Mouse (Mus musculus): ENCODE results near the gene Aif1l.

The Aif1l gene

DNA sequence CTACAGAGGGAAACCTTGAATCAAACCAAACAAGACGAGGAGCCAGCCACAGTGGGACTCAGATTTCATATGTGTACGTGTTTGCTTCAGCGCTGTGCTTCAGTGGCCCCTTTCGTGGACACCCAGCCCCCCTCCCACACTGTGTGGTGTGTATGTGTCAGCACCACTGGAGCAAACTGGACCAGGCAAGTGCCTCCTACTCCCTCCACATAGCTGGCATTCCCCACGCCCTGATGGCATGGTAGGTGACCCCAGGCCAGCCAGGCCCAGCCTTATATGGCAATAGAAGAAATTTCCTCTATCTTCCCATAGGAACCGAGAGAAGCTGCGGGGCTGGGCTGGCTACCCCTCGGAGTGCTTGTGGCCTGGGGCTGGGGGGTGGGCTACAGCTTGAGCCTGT is 3.7 kb downstream of the Aif1l start:
- 96% methylated on average over 8 of the region's 8 CpGs for WGBS

GRCm38 (mm10) chr2:31954779-31955181 is 4.8 kb downstream of the Aif1l start:
- WGBS: 79% methylated on average over 9 of the region's 9 CpGs

DNA sequence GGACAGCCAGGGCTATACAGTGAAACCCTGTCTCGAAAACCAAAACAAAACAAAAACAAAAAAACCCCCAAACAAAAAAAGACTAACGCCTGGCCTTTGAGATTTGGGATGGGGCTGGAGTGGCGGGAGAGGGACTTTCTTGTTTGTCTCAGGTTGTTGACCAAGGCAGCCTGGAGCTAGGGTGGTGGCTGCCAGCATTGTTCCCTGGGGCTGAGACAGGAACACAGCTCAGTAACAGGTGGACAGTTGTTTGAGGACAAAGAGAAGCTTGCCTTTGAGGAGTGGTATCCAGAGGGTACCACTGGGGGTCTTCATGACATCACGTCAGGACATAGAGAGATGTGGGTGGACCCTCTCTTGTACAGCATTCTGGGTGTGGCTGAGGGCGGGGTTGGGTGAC is 5.7 kb downstream of the Aif1l start:
- 95% methylated on average over 5 of the region's 5 CpGs for WGBS

- 88% methylated on average over 10 of the region's 10 CpGs for WGBS
Observed at GRCm38 (mm10) chr2:31957211-31957610, 7.3 kb downstream of the Aif1l start.

DNA sequence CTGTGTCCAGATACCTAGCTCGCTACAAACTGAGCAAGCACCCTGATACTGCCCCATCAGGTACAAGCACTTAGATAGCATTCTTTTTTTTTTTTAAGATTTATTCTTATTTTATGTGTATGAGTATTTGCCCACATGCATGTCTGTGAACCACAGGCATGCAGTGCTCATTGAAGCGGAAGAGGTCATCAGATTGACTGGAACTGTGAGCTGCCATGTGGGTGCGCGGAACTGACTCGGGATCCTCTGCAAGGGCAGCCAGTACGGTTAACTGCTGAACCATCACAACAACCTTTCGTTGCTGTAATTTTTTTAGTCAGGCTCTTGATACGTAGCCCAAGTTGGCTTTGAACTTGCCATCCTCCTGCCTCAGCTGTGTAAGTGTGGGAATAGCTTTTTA is 11.0 kb downstream of the Aif1l start:
- WGBS: 95% methylated on average over 8 of the region's 8 CpGs

DNA sequence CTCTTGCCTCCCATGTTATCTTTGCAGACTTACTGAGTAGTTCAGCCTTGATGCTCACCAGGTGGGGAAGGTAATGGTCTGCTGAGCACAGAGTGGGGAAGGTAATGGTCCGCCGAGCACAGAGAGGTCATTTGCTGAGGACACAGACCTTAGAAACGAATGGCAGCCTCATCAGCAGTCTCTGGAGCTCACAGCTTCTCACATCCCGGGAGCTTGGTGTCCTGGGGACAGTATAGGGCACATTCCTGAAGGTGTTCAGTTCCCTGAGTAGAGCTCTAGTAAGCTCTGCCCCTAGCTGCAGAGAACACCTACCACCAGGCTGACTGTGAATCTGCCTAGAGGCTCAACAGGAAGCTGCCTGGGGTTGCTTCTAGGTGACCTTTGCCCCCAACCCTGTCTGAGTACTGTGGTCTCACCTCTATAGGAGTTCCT is 11.9 kb downstream of the Aif1l start:
- WGBS: 61% methylated on average over 4 of the region's 4 CpGs

DNA sequence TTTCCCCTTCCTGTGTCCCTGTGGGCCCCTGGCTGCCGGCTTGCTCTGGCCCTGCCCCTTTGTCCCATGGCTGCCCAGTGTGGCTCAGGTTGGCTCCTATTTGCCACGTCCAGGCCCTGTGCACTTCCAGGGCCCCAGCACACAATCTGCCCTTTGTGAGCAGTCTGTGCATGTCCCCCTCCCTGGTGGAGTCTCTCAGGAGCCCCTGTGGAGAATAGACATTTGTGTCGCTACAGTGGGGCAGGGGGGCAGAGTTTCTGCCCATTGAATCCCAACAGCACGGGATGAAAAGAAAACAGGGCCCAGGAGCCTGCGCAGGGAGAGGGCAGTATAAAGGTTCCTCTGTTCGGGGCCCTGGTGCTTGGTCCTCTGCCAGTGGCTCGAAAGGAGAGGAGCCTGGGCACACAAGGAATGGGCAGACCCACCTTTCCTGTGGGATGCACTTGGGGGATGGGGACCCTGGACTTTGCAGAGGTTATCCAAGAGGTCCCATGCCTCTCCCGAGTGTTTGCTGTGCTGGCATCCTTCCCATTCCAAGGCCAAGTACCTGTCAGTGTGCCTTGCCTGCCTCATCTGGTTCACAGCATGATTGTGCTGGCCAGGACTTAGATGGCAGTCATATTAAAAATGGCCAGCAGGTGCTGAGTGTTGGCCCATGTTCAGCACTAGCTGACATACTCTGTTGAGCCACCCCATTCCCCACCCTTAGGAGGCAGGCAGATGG is 12.7 kb downstream of the Aif1l start:
- WGBS: 52% methylated on average over 8 of the region's 8 CpGs

DNA sequence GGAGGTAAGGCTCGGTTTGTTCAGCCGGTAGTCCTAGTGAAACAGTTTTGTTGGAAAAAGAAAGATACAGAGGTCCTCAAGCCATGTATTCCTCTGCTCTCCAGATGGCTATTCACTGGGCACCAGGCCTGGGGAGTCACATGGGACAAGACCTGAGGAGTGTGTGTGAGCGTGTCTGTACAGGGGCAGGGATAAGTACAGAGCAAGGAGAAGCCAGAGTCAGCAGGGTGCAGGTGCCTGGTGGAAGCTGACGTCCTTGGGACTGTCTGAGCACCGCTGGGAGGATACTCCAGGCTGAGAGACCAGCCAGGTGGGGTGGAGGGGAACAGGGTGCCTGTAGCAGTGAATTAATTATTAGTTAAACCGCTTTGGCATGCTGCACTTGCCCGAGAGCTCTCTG is 13.6 kb downstream of the Aif1l start:
- 78% methylated on average over 7 of the region's 7 CpGs for WGBS

GRCm38 (mm10) chr2:31964191-31964590 is 14.3 kb downstream of the Aif1l start:
- WGBS: 86% methylated on average over 3 of the region's 3 CpGs

DNA sequence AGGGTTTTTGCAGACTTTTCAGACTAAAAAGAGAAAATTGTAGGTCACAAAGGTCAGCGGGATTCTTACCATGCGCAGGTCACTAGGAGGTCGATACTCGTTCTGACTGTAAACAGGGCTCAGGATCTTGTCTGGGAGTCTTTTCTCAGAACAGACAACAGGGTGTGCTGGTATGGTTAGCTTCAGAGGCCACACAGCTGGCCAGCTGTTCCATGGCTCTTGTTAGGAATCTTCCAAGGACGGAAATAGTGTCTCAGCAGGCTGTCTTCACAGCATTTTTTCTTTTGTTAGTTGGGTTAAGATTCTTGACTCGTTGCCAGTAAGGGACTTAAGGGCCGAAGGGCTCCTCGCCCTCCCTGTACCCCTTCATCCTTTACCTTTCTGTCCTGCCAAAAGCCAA is 16.9 kb downstream of the Aif1l start:
- 71% methylated on average over 8 of the region's 8 CpGs for WGBS

DNA sequence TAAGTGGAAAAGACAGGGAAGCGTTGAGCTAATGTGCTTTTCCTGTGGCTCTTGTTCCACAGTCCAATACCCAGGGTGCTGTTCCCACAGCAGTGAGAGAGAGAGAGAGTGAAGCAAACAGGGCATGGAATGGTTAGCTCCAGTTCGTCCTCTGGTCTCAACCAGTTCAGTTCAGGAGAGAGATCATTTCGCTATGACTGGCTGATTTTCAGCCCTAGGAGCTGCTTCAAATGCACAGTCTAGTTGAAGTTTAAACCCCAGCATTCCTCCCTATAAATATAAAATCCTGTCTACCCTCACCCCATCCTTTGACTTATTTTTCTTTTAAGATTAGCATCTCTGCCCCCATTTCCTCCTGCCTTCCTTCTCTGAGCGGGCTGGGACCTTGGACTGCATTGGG is 22.6 kb downstream of the Aif1l start:
- 89% methylated on average over 4 of the region's 4 CpGs for WGBS

- WGBS: under 1% methylated on average over 60 of the region's 60 CpGs
Observed at GRCm38 (mm10) chr2:31974141-31974808, 24.3 kb downstream of the Aif1l start, which contains the start of gene Nup214. Gene Nup214, plus strand, starts transcription at chr2:31974436.

DNA sequence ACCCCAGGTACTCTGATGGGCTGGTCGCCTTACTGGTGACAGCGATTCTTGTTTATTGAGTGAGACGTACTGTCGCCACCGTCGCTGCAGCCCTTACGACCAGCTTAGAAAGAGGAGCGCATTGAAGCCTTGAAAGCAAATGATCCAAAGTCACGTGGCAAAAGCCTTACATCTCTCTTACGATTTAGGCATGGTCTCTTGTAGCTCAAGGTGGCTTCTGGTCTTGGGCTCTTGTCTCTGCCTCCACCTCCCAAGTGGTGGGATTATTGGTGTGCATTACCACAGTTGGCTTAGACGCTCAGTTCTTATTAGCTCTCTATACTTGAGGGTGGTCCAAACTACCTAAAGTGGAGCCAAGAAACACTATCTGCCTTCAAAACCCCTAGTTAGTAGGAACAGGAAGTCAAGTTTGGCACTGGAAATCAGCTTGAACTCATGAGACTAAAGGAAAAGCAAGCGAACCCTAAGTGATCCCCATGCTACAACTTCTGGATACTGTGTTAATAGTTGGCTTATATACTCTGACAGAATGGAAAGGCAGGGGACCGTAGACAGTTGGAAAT is 25.0 kb downstream of the Aif1l start:
- 10% methylated on average over 13 of the region's 13 CpGs for WGBS

GRCm38 (mm10) chr2:31987774-31988173 is 37.8 kb downstream of the Aif1l start:
- WGBS: 97% methylated on average over 1 of the region's 1 CpGs

- 96% methylated on average over 4 of the region's 4 CpGs for WGBS
Observed at GRCm38 (mm10) chr2:31990961-31991360, 41.0 kb downstream of the Aif1l start.

- 86% methylated on average over 9 of the region's 9 CpGs for WGBS
Observed at GRCm38 (mm10) chr2:31994896-31995295, 45.0 kb downstream of the Aif1l start.

GRCm38 (mm10) chr2:31996060-31996459 is 46.1 kb downstream of the Aif1l start:
- 50% methylated on average over 13 of the region's 13 CpGs for WGBS

DNA sequence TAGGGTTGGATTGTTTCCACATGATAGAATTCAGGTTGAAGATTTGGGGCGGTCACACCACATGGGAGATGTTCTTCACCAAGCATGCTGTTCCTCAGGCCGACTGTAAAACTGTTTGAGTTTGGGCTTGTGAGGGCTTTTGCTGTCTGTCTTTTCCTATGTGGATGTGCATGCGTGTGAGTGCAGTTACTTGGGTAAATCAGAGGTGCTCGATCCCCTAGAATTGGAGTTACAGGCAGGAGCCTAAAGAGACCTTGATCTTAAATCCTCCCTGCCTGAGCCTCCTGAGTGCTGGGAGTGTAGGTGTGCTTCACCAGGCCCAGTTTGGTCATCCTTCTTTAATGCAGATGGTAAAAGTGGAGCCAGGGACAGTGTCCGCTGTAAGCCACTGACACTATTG is 47.6 kb downstream of the Aif1l start:
- WGBS: 94% methylated on average over 5 of the region's 5 CpGs

- WGBS: 70% methylated on average over 2 of the region's 2 CpGs
Observed at GRCm38 (mm10) chr2:31998443-31998842, 48.5 kb downstream of the Aif1l start.

- 65% methylated on average over 2 of the region's 2 CpGs for WGBS
Observed at GRCm38 (mm10) chr2:32008311-32008710, 58.4 kb downstream of the Aif1l start.

DNA sequence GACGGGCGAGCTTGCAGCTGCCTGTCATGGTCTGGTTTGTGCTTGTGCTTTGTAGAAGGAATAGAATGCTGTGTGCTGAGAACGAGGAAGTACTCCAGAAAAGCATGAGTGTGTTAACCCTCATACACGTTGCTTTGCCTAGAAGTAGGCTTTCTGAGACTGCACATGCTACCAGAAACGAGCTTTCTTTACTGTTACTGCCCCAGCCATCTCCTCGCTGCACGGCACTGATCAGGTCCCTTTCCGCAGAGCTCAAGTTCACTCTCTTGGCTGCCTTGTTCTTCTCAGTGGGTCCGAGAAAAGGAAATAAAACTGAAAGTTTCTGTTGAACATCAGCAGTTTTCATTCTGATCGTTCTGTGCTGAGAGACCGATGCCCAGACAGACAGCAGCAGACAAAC is 58.8 kb downstream of the Aif1l start:
- WGBS: 87% methylated on average over 11 of the region's 11 CpGs

DNA sequence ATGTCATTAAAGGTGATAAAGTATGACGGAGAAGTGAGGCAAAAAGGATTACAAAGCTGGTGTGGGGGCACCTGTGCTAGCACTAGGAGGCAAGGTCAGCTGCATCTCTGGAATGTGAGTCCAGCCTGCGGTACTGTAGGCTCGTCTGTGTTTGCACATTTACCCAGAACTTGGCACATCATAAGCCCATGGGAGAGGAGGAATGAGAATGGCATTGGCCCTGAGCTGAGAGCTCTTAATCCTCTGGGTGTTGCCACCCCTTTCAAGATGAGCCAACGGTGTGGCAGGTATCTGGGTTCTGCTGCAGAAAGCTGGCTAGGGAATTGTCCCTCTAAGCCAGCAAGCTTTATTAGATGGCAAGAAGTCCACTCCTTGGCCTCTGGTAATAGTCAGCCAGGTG is 69.8 kb downstream of the Aif1l start:
- 78% methylated on average over 4 of the region's 4 CpGs for WGBS

GRCm38 (mm10) chr2:32020229-32020628 is 70.3 kb downstream of the Aif1l start:
- 96% methylated on average over 5 of the region's 5 CpGs for WGBS

Data from cerebral cortex, adult 2 months (tissue).